Mouse (Mus musculus) heart, embryonic 11.5 days (tissue): ENCODE data around the gene Gm8332. TPM values are rescaled to one million over a fixed set of nuclear protein-coding genes. Genes with fewer than 3 reads are reported as not detected.
"Not testable (repeated sequence)": the region's sequence is repeated elsewhere in the genome, so short reads cannot be mapped to it uniquely, and the experiment has no call there.

ENCODE experiments used
- ATAC-seq: fragments of 200-750 bp; cut with Nextera tagmentation; replicated peaks from 2 replicates; pipeline ENCODE4 v1.8.0; 2017; ENCODE audit warnings: moderate library complexity; ENCODE audit not compliant: insufficient number of reproducible peaks, low FRiP score, low TSS enrichment
- H3K27ac ChIP-seq: fragments of 300-500 bp; sonication (generic); 2 replicates; pipeline ENCODE4 v1.5.1; 2014; ENCODE audit warnings: mild to moderate bottlenecking, low read depth, low read length
- H3K27me3 ChIP-seq: fragments of 300-500 bp; sonication (generic); 2 replicates; pipeline ENCODE4 v1.6.1; 2014; ENCODE audit warnings: mild to moderate bottlenecking, low read length, mixed read lengths; ENCODE audit not compliant: control insufficient read depth, insufficient read depth
- H3K36me3 ChIP-seq: fragments of 300-500 bp; sonication (generic); 2 replicates; pipeline ENCODE4 v1.6.1; 2014; ENCODE audit warnings: mild to moderate bottlenecking, low read length, moderate library complexity, mixed read lengths; ENCODE audit not compliant: control insufficient read depth, insufficient read depth
- H3K4me1 ChIP-seq: fragments of 300-500 bp; sonication (generic); 2 replicates; pipeline ENCODE4 v1.6.1; 2014; ENCODE audit warnings: low read length; ENCODE audit not compliant: control insufficient read depth, insufficient read depth
- H3K4me2 ChIP-seq: fragments of 300-500 bp; sonication (generic); 2 replicates; pipeline ENCODE4 v1.6.1; 2014; ENCODE audit warnings: mild to moderate bottlenecking, moderate library complexity
- H3K4me3 ChIP-seq: fragments of 300-500 bp; sonication (generic); 2 replicates; pipeline ENCODE4 v1.5.1; 2014; ENCODE audit warnings: low read depth, low read length
- H3K9ac ChIP-seq: fragments of 300-500 bp; sonication (generic); 2 replicates; pipeline ENCODE4 v1.6.1; 2014; ENCODE audit warnings: mild to moderate bottlenecking, low read depth, low read length, moderate library complexity
- H3K9me3 ChIP-seq: fragments of 300-500 bp; sonication (generic); replicated peaks from 2 replicates; pipeline ENCODE4 v1.6.1; 2016; ENCODE audit warnings: low read length; ENCODE audit not compliant: control insufficient read depth
- WGBS: fragments of 180-500 bp; shearing (Covaris S2); extraction: QIAGEN DNeasy Blood & Tissue Kit; methylation state at CpG from one replicate; pipeline ENCODE4 v1.1.7; 2014; ENCODE audit not compliant: insufficient replicate concordance; 5-methylcytosine and 5-hydroxymethylcytosine counted together
- polyA plus RNA-seq: library from polyadenylated mRNA; unstranded; fragments of >200 nt; fragmentation: Nextera tagmentation; extraction: Ambion mirVana; gene quantifications from 2 replicates; pipeline ENCODE4 v1.2.1, GENCODE M21; 2014

Gm8332 gene
- polyA plus RNA-seq, 1 experiment from 2014 or later, result not detected

DNA sequence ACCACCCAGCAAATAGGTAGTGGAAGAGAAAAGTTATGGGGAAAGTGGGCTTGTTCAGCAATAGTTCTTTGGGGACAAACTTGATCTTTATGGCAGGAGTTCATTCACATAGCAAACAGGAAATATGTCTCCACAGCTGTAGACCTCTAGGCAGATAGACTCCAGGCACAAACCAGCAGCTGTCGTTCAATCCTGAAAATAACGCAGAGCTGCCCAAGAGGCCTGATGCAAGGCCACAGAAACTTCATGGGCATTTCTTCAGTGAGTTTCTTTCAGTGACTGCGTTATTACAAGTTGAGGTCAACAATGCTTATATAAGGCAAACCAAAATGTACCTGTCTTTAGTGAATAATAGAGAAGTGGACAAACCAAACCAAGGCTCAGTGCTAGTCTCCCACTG is 30.5 kb downstream of the Gm8332 start:
- H3K27ac ChIP-seq, result no peak overlapping the region
- no peak overlapping the region for H3K4me3 ChIP-seq
- no peaks in the 10 kb centered on the region for H3K9me3 ChIP-seq
- 80% methylated on average over 3 of the region's 3 CpGs for WGBS
- no peaks in the 10 kb centered on the region for H3K36me3 ChIP-seq
- no peak for ATAC-seq
- H3K4me1 ChIP-seq, result no peaks in the 10 kb centered on the region
- no peaks in the 10 kb centered on the region for H3K27me3 ChIP-seq
- no peak overlapping the region for H3K4me2 ChIP-seq
- no peak overlapping the region for H3K9ac ChIP-seq

DNA sequence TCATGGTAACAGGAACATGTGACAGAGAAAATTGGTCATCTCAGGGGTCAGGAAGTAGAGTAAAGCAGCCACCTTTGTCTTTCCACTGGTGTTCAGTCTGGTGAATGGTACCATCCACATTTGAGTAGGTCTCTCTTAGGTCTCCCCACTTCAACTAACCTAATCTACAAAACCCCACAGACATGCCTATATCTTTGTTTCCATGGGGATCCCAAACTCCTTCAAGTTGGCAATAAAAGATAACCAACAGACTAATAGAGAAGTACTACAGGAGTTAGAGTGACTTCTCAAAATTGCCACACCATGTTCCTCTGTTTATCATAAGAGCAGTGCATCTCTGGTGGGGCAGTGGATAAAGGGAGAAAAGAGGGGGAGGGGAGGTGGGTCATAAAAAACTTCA is 31.8 kb downstream of the Gm8332 start:
- not testable (repeated sequence) for ATAC-seq, H3K9me3 ChIP-seq

GRCm38 (mm10) chr12:88214641-88215040 is 35.3 kb downstream of the Gm8332 start:
- WGBS, result 84% methylated on average over 12 of the region's 12 CpGs
- H3K9ac ChIP-seq, result no peak overlapping the region
- H3K4me1 ChIP-seq, result no peaks in the 10 kb centered on the region
- no peak overlapping the region for H3K27ac ChIP-seq
- H3K9me3 ChIP-seq, result no peaks in the 10 kb centered on the region
- H3K27me3 ChIP-seq, result no peaks in the 10 kb centered on the region
- H3K4me2 ChIP-seq, result no peak overlapping the region
- no peak for ATAC-seq
- no peak overlapping the region for H3K4me3 ChIP-seq
- no peaks in the 10 kb centered on the region for H3K36me3 ChIP-seq

More for the DNA sequence above, 31.8 kb downstream of the Gm8332 start:
- H3K4me1 ChIP-seq, H3K27ac ChIP-seq, H3K9ac ChIP-seq, H3K4me2 ChIP-seq, H3K4me3 ChIP-seq, H3K36me3 ChIP-seq, H3K27me3 ChIP-seq: not testable (repeated sequence)

DNA sequence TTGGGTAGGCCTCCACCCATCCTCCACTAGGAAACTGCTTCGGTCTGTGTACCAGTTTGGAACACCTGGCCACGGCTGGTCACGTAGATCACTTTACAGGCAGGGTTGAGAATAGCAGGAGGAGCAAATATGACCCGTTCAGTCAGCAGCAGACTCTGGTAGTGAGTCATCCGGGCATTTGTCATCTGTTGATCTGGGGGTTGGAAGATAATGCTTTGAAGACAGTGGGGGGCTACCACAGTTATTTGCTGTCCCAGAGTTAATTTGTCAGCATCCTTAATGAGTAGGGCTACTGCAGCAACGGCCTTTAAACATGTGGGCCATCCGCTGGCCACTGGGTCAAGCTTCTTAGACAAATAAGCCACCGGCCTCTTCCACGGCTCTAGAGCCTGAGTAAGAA is 38.4 kb downstream of the Gm8332 start:
- not testable (repeated sequence) for H3K36me3 ChIP-seq, ATAC-seq, H3K9me3 ChIP-seq, H3K27me3 ChIP-seq, H3K9ac ChIP-seq, H3K4me1 ChIP-seq, H3K4me3 ChIP-seq, H3K4me2 ChIP-seq, H3K27ac ChIP-seq
- 78% methylated on average over 9 of the region's 9 CpGs for WGBS

GRCm38 (mm10) chr12:88202856-88203255 is 47.0 kb downstream of the Gm8332 start:
- Histone ChIP-seq H3K9ac (no peak overlapping the region), H3K9me3 (no peaks in the 10 kb centered on the region), H3K27ac (no peak overlapping the region), H3K4me3 (no peak overlapping the region), H3K4me2 (no peak overlapping the region), H3K27me3 (no peaks in the 10 kb centered on the region), H3K36me3 (no peaks in the 10 kb centered on the region), H3K4me1 (no peaks in the 10 kb centered on the region)
- ATAC-seq, result no peak
- 80% methylated on average over 2 of the region's 2 CpGs for WGBS

Other genes starting within 250 kb of the Gm8332 start
- gene Gm2075, start 238.3 kb downstream of the Gm8332 start, polyA plus RNA-seq, result not detected in 2 replicates
- gene Gm6803, start 231.3 kb downstream of the Gm8332 start, polyA plus RNA-seq, result not detected in 2 replicates
- gene Gm2056, start 223.1 kb downstream of the Gm8332 start, polyA plus RNA-seq, result not detected in 2 replicates
- gene Gm16368, start 166.4 kb downstream of the Gm8332 start, polyA plus RNA-seq, result not detected in 2 replicates
- gene Gm10436, start 68.0 kb downstream of the Gm8332 start, polyA plus RNA-seq, result not detected in 2 replicates
- not detected in 2 replicates for gene Gm5662, start 24.4 kb upstream of the Gm8332 start, polyA plus RNA-seq
- not detected in 2 replicates for gene Gm5039, start 73.9 kb upstream of the Gm8332 start, polyA plus RNA-seq
- gene Adck1, start 110.5 kb upstream of the Gm8332 start, polyA plus RNA-seq, result 9.6 and 13.6 TPM in 2 replicates